Comparison of ENCODE assay signal across 8 mouse cellular contexts in the genomic region with DNA sequence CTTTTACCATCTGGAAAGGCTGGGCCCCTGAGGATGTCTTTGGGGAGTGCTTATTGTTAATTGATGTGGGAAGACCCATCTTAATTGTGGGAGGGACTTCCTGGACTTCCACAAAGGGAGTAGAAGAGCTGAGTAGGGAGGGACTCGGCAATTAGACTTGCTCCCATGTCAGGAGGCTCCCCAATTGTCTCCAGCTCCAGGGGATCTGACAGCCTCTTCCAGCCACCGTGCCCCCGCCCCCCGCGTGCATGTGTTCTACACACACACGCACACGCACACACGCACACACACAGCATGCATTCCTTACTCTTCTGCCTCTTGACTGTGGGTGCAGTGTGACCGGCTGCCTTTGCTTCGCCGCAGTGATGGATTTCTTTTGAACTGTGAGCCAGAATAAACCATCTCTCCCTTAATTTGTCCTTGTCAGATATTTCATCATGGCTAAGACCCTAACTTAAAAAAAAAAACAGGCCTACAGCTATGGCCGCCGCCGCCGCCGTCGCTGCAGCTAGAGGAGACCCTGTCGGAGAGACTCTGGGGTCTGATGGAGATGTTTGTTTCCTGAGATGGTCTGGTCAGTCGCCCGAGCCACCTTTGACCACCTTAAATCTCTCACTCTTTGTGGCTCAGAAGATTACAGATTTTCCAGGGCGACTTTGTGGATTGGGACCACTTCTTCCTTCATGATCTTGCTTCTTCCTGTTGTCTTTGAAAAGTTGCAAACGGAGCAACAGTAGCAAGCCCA. TPM values are rescaled to one million over a fixed set of nuclear protein-coding genes. Genes with fewer than 3 reads are reported as not detected.
DNase-seq lines count a peak whose midpoint lies in the region; ATAC-seq and TF ChIP-seq lines count a peak whose summit lies in the region.

No protein-coding gene starts in this region.

- peak overlapping the region; percentile 89 for H3K27ac ChIP-seq in heart, embryonic 10.5 days
- H3K27ac ChIP-seq in midbrain, embryonic 12.5 days (replicated peaks): no peak overlapping the region

- no peaks in the 10 kb centered on the region for H3K9me3 ChIP-seq in heart, embryonic 10.5 days
- H3K9me3 ChIP-seq in midbrain, embryonic 12.5 days: no peaks in the 10 kb centered on the region

- DNase-seq in gastrocnemius, postnatal 10 days: peak; percentile 25
- no peak for DNase-seq in gastrocnemius, adult 18-20 months (ENCODE audit: low spot score)
- DNase-seq in brain, embryonic 14.5 days (ENCODE audit: low read depth): peak; percentile 75
- DNase-seq in heart, embryonic 10.5 days (ENCODE audit: low spot score): no peak
- DNase-seq in kidney, postnatal 14 days: peak; percentile 51
- DNase-seq in spleen, postnatal 14 days (ENCODE audit: low spot score in 2 of 2): no peak
- no peak for DNase-seq in frontal cortex, postnatal 14 days (ENCODE audit: low spot score in 2 of 2)

- no peak for TF ChIP-seq CTCF in brain, embryonic 14.5 days (IDR thresholded peaks at IDR 0.05; ENCODE audit: borderline replicate concordance, extremely low read depth, insufficient read depth, insufficient read length)

- H3K4me3 ChIP-seq in heart, embryonic 10.5 days: peak overlapping the region; percentile 59
- H3K4me3 ChIP-seq in midbrain, embryonic 12.5 days: peak overlapping the region; percentile 41

- peak overlapping the region; percentile 58 for H3K9ac ChIP-seq in midbrain, embryonic 12.5 days (replicated peaks)

- H3K36me3 ChIP-seq in heart, embryonic 10.5 days: no peaks in the 10 kb centered on the region
- H3K36me3 ChIP-seq in midbrain, embryonic 12.5 days: no peaks in the 10 kb centered on the region

- H3K4me1 ChIP-seq in heart, embryonic 10.5 days: peaks cover 10% of the 10 kb centered on the region; the same call in 1 of the 2 replicates
- H3K4me1 ChIP-seq in midbrain, embryonic 12.5 days: peaks cover 9% of the 10 kb centered on the region

- TF ChIP-seq POLR2A in brain, embryonic 14.5 days (IDR thresholded peaks at IDR 0.05; ENCODE audit: borderline replicate concordance, extremely low read depth, insufficient read depth, insufficient read length, poor library complexity, severe bottlenecking): 0 out of 2 replicates have a peak, but pooled peaks have one; percentile 10

- H3K4me2 ChIP-seq in midbrain, embryonic 12.5 days (replicated peaks): peak overlapping the region; percentile 67

- ATAC-seq in midbrain, embryonic 12.5 days (ENCODE audit: low FRiP score, low read depth): peak; percentile 75

- H3K27me3 ChIP-seq in heart, embryonic 10.5 days (ENCODE audit: insufficient read depth, poor library complexity, severe bottlenecking): no peaks in the 10 kb centered on the region
- peaks cover 5% of the 10 kb centered on the region for H3K27me3 ChIP-seq in midbrain, embryonic 12.5 days

- 3% methylated on average over 22 of the region's 22 CpGs for WGBS in heart, embryonic 10.5 days
- WGBS in midbrain, embryonic 12.5 days: 4% methylated on average over 21 of the region's 22 CpGs

RNA-seq across cellular contexts. Expression of gene Tnks2, which starts 15.7 kb away (rescaled TPM):
- 100 to 1,000 TPM; 130 to 156 TPM for total RNA-seq in gastrocnemius, postnatal 10 days (2021)
- total RNA-seq in gastrocnemius, adult 18-20 months (2021): 100 to 1,000 TPM; 104 to 130 TPM
- 88.6 and 119 TPM in 2 replicates for polyA plus RNA-seq in brain, embryonic 14.5 days (2012; rRNA removed)
- polyA plus RNA-seq in heart, embryonic 10.5 days (2016; fragmentation: Nextera tagmentation; extraction: Ambion mirVana): 57.2 and 57.3 TPM in 2 replicates
- polyA plus RNA-seq in midbrain, embryonic 12.5 days (2016; fragmentation: Nextera tagmentation; extraction: Ambion mirVana): 85.6 and 105 TPM in 2 replicates

Comparison
In these comparisons a context has a peak if more than half of its experiments do, and no peak if none do; other contexts are left out.
1. DNase-seq: peak in gastrocnemius, postnatal 10 days (single experiment), brain, embryonic 14.5 days (single experiment) and kidney, postnatal 14 days (single experiment); none in gastrocnemius, adult 18-20 months (single experiment), heart, embryonic 10.5 days (single experiment), spleen, postnatal 14 days (0 of 2) and frontal cortex, postnatal 14 days (0 of 2).